Mouse (Mus musculus) mature B cell (primary cell): ENCODE measurements around the gene Obp2a.
"Not testable (repeated sequence)": the region's sequence is repeated elsewhere in the genome, so short reads cannot be mapped to it uniquely, and the experiment has no call there.

Experiments
- in situ Hi-C: fragments of 300-500 bp; cut with MboI; formaldehyde crosslinking; loops from 2 replicates; pipeline ENCODE4 v1.14.3; 2019

Obp2a gene

GRCm38 (mm10) chr2:25709791-25710190 is 9.9 kb downstream of the Obp2a start:
- in situ Hi-C loops, result not testable (repeated sequence)

GRCm38 (mm10) chr2:25711641-25712040 is 11.8 kb downstream of the Obp2a start:
- in situ Hi-C loops, result not testable (repeated sequence)

- in situ Hi-C loops, result no loop called here
Observed at GRCm38 (mm10) chr2:25717222-25717621, 17.4 kb downstream of the Obp2a start.

- in situ Hi-C loops, result no loop called here
Observed at GRCm38 (mm10) chr2:25733199-25733930, 33.5 kb downstream of the Obp2a start.

GRCm38 (mm10) chr2:25736709-25737108 is 36.9 kb downstream of the Obp2a start, which contains the start of gene Obp2b:
Obp2b (plus strand) TSS chr2:25737009.
- in situ Hi-C loops, result not testable (repeated sequence)

DNA sequence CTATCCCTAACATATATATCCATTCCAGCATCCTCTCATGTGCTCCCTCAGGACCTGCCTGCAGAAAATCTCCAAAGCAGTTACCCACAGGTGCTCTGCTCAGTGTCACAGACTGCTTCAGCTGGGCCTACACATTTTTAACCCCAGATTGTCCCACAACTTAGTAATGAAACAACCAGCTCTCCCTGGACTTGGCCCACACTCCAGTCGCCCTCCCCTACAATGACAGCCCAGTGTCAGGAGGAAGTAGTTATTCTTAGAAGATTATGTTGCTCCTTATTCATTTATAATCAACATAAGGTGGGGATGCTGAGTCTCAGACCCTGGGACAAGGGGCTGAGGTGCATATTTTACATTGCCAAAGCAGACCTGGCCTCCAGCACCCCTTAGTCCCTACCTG is 41.8 kb downstream of the Obp2a start:
- in situ Hi-C loops, result no loop called here
